Mouse (Mus musculus) C2C12 (cell line): Measurements from ENCODE around the gene Tnn. TPM values are rescaled to one million over a fixed set of nuclear protein-coding genes. Genes with fewer than 3 reads are reported as not detected.

Experiments used
- H3K27me3 ChIP-seq: one replicate; pipeline ENCODE4 v1.6.1; 2011; ENCODE audit not compliant: control insufficient read depth, insufficient read depth, insufficient read length
- H3K36me3 ChIP-seq: one replicate; pipeline ENCODE4 v1.6.1; 2011; ENCODE audit not compliant: control insufficient read depth, insufficient read depth
- H3K4me3 ChIP-seq: one replicate; pipeline ENCODE4 v1.5.1; 2011; ENCODE audit warnings: mild to moderate bottlenecking, control low read depth; ENCODE audit not compliant: poor library complexity, insufficient read depth, severe bottlenecking
- H3K79me2 ChIP-seq: one replicate; pipeline ENCODE4 v1.6.1; 2011; ENCODE audit not compliant: control insufficient read depth, insufficient read depth
- H3K79me3 ChIP-seq: one replicate; pipeline ENCODE4 v1.6.1; 2011; ENCODE audit warnings: low read depth, control low read depth
- H3ac ChIP-seq: one replicate; pipeline ENCODE3; 2011; ENCODE audit warnings: low read depth; ENCODE audit not compliant: control insufficient read depth, insufficient read length
- CEBPB ChIP-seq: IDR thresholded peaks from one replicate; pipeline ENCODE4 v1.6.1; 2011; ENCODE audit warnings: low read depth, mild to moderate bottlenecking, control low read depth, moderate library complexity
- CTCF ChIP-seq: IDR thresholded peaks from one replicate; pipeline ENCODE4 v1.5.1; 2011; ENCODE audit not compliant: control insufficient read depth, insufficient read depth, insufficient read length
- FOSL1 ChIP-seq: IDR thresholded peaks from one replicate; pipeline ENCODE4 v1.8.0; 2011; ENCODE audit warnings: mild to moderate bottlenecking, low read length; ENCODE audit not compliant: poor library complexity, insufficient read depth, severe bottlenecking
- MAX ChIP-seq: IDR thresholded peaks from one replicate; pipeline ENCODE4 v1.6.1; 2011; ENCODE audit warnings: mild to moderate bottlenecking, control low read depth
- MYOD1 ChIP-seq: IDR thresholded peaks from one replicate; pipeline ENCODE4 v1.6.1; 2011; ENCODE audit warnings: low read depth; ENCODE audit not compliant: control insufficient read depth, insufficient read length
- MYOG ChIP-seq: IDR thresholded peaks from one replicate; pipeline ENCODE4 v1.6.1; 2011; ENCODE audit not compliant: control insufficient read depth, insufficient read length; ENCODE audit errors: extremely low read depth
- USF1 ChIP-seq: IDR thresholded peaks from one replicate; pipeline ENCODE4 v1.6.1; 2011; ENCODE audit warnings: low read depth, mild to moderate bottlenecking, control low read depth, moderate library complexity
- polyA plus RNA-seq: library from polyadenylated mRNA; unstranded; fragments of >200 nt; fragmentation: generic; extraction: Trizol; gene quantifications from one replicate; pipeline ENCODE4 v1.2.1, GENCODE M21; 2012; ENCODE audit warnings: missing spikeins

Gene Tnn
- polyA plus RNA-seq, 1 experiment, result not detected

DNA sequence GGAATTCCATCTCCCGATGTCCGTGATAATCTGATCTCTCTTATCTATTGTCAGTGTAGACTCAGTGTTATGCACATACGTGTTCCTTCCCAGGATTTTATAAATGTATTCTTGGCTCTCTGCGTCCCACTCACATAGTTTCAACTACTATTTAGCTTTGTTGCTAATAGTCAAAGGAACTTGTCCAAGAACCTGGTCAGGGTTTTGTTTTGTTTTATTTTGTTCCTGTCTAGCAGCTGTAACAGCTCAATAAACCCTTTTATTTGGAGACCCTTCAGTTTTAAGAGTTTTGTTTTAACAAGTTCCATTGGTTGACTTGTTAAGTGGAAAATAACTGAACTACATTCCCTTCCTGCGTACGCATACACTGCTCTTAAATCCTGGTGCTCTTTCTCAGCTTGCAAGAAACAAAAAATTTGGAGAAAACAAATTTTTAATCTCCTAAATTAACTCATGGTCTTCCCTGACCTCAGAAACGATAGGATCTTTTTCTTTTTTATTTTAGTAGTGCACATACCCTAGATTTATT is 17.0 kb downstream of the Tnn start:
- no peaks in the 10 kb centered on the region for H3K79me3 ChIP-seq
- H3K27me3 ChIP-seq, result peaks cover 24% of the 10 kb centered on the region
- H3K4me3 ChIP-seq, result no peak overlapping the region
- TF ChIP-seq MAX, result no peak
- no peak for TF ChIP-seq MYOG
- no peak for TF ChIP-seq CEBPB
- no peak for TF ChIP-seq MYOD1
- no peak for TF ChIP-seq USF1
- no peak for TF ChIP-seq FOSL1
- TF ChIP-seq CTCF, result no peak
- H3K79me2 ChIP-seq, result no peaks in the 10 kb centered on the region
- no peak overlapping the region for H3ac ChIP-seq
- no peaks in the 10 kb centered on the region for H3K36me3 ChIP-seq

DNA sequence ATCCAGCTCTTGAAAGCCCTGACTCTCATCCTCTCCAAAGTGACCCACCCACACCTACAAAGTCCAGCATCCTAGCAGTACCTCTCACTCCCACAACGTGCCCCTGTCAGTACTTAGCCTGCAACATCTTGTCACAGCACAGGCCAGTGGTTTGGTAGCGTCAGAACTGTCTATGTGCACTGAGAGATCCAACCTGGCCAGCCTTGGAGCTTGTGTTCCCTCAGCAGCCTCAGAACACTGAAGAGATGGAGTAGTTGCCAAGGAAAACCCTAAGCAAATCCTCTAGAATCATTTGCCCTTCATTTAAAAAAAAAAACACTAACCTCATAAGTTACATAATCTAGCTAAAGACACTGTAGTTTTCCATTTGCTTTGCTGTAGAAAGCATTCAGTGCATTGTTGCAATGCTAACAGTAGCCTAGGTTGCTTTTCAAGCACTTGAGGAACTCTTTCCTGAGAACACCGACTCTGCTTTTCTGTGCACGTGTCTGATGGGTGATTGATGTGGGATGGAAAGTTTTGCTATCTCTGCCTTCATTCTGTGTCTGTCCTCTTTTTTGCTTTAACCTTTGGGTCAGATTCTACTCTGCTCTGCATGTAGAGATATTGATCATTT is 19.8 kb downstream of the Tnn start:
- Histone ChIP-seq H3K79me2 (no peaks in the 10 kb centered on the region), H3ac (no peak overlapping the region), H3K36me3 (no peaks in the 10 kb centered on the region), H3K4me3 (no peak overlapping the region), H3K79me3 (no peaks in the 10 kb centered on the region), H3K27me3 (peaks cover 7% of the 10 kb centered on the region)
- TF ChIP-seq CEBPB (no peak), FOSL1 (no peak), MAX (no peak), USF1 (no peak), MYOG (no peak), CTCF (no peak), MYOD1 (no peak)

DNA sequence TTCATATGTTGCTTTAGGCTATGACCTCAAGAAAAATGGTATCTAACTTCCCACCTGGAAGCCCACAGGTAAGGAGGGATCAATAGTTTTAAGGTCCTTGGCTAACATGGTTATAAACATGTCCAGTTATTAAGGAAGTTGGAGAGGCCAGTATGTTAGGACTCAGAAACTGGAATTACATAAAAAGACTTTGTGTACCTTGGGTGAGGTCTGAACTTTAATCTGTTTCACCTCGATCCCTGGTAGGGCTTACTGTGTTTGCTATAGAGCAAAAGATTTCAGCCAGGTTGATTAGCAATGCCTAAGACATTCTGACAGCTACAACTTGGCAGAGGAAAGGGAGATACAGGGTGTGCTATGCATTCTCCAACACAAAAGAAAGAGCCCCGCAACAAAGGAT is 29.4 kb downstream of the Tnn start:
- TF ChIP-seq CTCF, result no peak
- Histone ChIP-seq H3K79me3 (no peaks in the 10 kb centered on the region), H3K27me3 (peaks cover 9% of the 10 kb centered on the region), H3K79me2 (no peaks in the 10 kb centered on the region), H3ac (no peak overlapping the region), H3K4me3 (no peak overlapping the region), H3K36me3 (no peaks in the 10 kb centered on the region)

DNA sequence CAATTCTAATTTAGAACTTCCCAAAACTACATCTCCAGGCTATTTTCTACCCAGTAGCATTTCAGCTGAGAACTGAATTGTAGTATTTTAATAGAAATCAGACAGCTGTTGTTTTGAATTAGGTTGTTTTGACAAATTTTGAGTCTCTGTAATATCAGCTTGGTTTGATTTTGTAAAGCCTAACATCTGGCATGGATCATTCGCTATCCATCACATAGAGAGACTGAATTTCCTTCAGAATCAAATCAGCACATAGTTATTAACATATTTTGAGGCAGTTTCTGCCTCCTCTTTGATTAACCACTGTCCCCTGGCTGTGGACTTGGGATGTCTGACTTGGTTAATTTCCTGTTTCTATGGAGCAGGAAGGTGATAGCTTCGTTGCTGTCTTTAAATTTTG is 44.8 kb downstream of the Tnn start:
- no peaks in the 10 kb centered on the region for H3K79me3 ChIP-seq
- TF ChIP-seq CTCF (no peak), CEBPB (no peak), MYOD1 (no peak), MAX (no peak), USF1 (no peak), FOSL1 (no peak), MYOG (no peak)
- no peak overlapping the region for H3K4me3 ChIP-seq
- peaks cover 12% of the 10 kb centered on the region for H3K27me3 ChIP-seq
- H3K79me2 ChIP-seq, result no peaks in the 10 kb centered on the region
- no peak overlapping the region for H3ac ChIP-seq
- H3K36me3 ChIP-seq, result no peaks in the 10 kb centered on the region

DNA sequence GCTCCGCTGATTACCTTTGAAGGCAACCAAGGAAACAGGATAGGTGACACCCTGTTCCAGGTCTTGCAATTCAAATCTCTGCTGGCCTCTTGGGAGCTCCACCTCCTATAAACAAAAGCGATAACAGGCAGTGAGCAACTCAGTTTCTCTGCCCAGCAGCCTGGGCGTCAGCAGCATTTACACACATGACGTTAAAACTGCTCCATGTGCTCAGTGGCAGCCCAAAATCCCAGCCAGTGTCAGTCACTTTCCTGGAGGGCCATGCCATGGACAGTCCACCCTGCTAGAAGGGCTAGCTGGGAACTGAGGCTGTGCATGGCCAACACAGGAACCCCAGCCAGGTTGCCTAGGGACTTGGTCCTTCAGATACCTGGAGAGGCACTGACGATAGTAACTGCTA is 48.0 kb downstream of the Tnn start:
- H3K79me2 ChIP-seq, result no peaks in the 10 kb centered on the region
- TF ChIP-seq MAX (no peak), CTCF (no peak), MYOG (no peak), CEBPB (no peak), MYOD1 (no peak), USF1 (no peak), FOSL1 (no peak)
- H3K36me3 ChIP-seq, result no peaks in the 10 kb centered on the region
- H3K4me3 ChIP-seq, result no peak overlapping the region
- H3ac ChIP-seq, result no peak overlapping the region
- H3K27me3 ChIP-seq, result peaks cover 12% of the 10 kb centered on the region
- H3K79me3 ChIP-seq, result no peaks in the 10 kb centered on the region

DNA sequence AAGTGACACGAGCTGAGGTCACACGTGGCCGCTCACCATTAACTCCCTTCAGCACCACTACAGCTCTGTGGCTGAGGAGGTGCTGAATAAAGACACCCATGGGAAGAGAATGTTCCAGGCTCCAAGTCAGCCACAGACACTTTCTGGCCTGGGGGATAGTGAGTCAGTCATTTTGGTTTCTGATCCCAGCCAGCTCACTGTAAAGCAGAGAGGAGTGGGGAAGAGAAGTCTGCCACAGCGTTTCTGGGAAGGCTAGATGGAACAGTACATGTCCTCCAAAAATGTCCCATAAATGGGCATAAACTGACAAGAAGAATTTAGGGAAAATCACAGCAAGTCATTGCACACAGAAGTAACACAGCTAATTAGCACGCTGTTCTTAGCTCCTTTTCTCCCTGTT is 52.4 kb downstream of the Tnn start:
- no peaks in the 10 kb centered on the region for H3K79me2 ChIP-seq
- no peaks in the 10 kb centered on the region for H3K79me3 ChIP-seq
- no peaks in the 10 kb centered on the region for H3K36me3 ChIP-seq
- TF ChIP-seq MAX (no peak), CTCF (no peak), FOSL1 (no peak)
- H3K27me3 ChIP-seq, result peaks cover 3% of the 10 kb centered on the region
- H3K4me3 ChIP-seq, result no peak overlapping the region
- H3ac ChIP-seq, result no peak overlapping the region
